In the genomic region with DNA sequence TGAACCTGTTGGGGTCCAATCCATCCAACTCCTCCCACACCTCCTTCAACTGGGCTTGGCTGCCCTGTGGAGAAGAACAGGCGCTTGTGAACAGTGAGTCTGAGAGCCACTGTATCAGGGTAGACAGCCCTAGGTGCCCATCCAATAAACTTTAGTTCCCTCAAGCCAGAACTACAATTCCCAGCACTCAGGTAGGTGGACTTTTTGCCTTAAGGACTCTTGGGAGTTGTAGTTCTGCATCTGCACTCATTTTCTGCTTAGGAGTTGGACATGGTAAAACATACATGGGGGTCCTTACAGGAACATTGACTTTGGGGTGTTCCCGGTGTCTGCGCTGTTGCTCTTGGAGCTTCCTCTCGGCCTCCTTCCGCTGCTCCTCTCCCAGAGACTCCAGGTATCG, we compare ENCODE assay signal across 47 mouse cellular contexts. TPM values are rescaled to one million over a fixed set of nuclear protein-coding genes. Genes with fewer than 3 reads are reported as not detected.
"Had no signal": no experiment of that assay in that cellular context is flagged by ENCODE, and none has a peak within 500 bp of the region (broad histone marks: within the 10 kb centered on the region; RNA-seq: fewer than 3 reads in every experiment).

No protein-coding gene starts in this region.

- H3K4me1 ChIP-seq: heart, embryonic 15.5 days; hindbrain, embryonic 12.5 days; hindbrain, embryonic 13.5 days; hindbrain, embryonic 15.5 days; intestine, embryonic 15.5 days; kidney, embryonic 15.5 days had no signal

- H3K27me3 ChIP-seq: heart, embryonic 12.5 days; heart, embryonic 13.5 days; heart, embryonic 15.5 days; hindbrain, embryonic 12.5 days; hindbrain, embryonic 13.5 days; hindbrain, embryonic 15.5 days; intestine, embryonic 15.5 days; kidney, embryonic 15.5 days had no signal

- DNase-seq: heart, postnatal 10 days; heart, postnatal 14 days; heart, postnatal 36 days; heart, postnatal 4 days; kidney, adult 11 months; kidney, adult 18-20 months; kidney, adult 2 months; kidney, adult 8-10 months; kidney, adult 9 months; kidney, postnatal 10 days; kidney, postnatal 14 days; kidney, postnatal 25 days; kidney, postnatal 36 days; kidney, postnatal 4 days; layer of hippocampus, adult 9-11 months; layer of hippocampus, postnatal 36 days had no signal

- H3K27ac ChIP-seq: heart, embryonic 10.5 days; heart, embryonic 13.5 days; heart, embryonic 15.5 days; hindbrain, embryonic 10.5 days; hindbrain, embryonic 12.5 days; hindbrain, embryonic 13.5 days; hindbrain, embryonic 14.5 days; hindbrain, embryonic 15.5 days; hindbrain, postnatal 0 days; intestine, embryonic 15.5 days; kidney, embryonic 15.5 days; kidney, postnatal 0 days; layer of hippocampus, adult 2 months had no signal

- H3K9ac ChIP-seq: heart, embryonic 12.5 days; heart, embryonic 13.5 days; heart, embryonic 15.5 days; hindbrain, embryonic 12.5 days; hindbrain, embryonic 13.5 days; hindbrain, embryonic 14.5 days; hindbrain, embryonic 15.5 days; intestine, embryonic 15.5 days; kidney, embryonic 15.5 days had no signal

- H3K4me3 ChIP-seq: heart, embryonic 10.5 days; heart, embryonic 12.5 days; heart, embryonic 13.5 days; heart, embryonic 15.5 days; hindbrain, embryonic 10.5 days; hindbrain, embryonic 12.5 days; hindbrain, embryonic 13.5 days; hindbrain, embryonic 15.5 days; intestine, embryonic 15.5 days; kidney, embryonic 15.5 days; layer of hippocampus, adult 2 months had no signal

- H3K4me2 ChIP-seq: heart, embryonic 11.5 days; heart, embryonic 12.5 days; heart, embryonic 13.5 days; heart, embryonic 15.5 days; hindbrain, embryonic 12.5 days; hindbrain, embryonic 13.5 days; hindbrain, embryonic 14.5 days; hindbrain, embryonic 15.5 days; intestine, embryonic 15.5 days; kidney, embryonic 15.5 days had no signal

- H3K9me3 ChIP-seq: heart, embryonic 10.5 days; heart, embryonic 12.5 days; heart, embryonic 13.5 days; heart, embryonic 15.5 days; hindbrain, embryonic 10.5 days; hindbrain, embryonic 12.5 days; hindbrain, embryonic 13.5 days; hindbrain, embryonic 15.5 days; intestine, embryonic 15.5 days; kidney, embryonic 15.5 days had no signal

RNA-seq across cellular contexts. Expression of gene Gm45808, which starts 11.8 kb away (rescaled TPM):
- total RNA-seq: hematopoietic stem cell, adult 5-6 weeks; hindbrain, postnatal 0 days had no signal
- polyA plus RNA-seq: heart, embryonic 10.5 days; heart, embryonic 11.5 days; heart, embryonic 12.5 days; heart, embryonic 13.5 days; heart, embryonic 14.5 days; heart, embryonic 15.5 days; heart, embryonic 16.5 days; hindbrain, embryonic 10.5 days; hindbrain, embryonic 11.5 days; hindbrain, embryonic 12.5 days; hindbrain, embryonic 13.5 days; hindbrain, embryonic 14.5 days; hindbrain, embryonic 15.5 days; hindbrain, embryonic 16.5 days; hindbrain, postnatal 0 days; inflammation-experienced regulatory T-cells, adult 6 months; intestine, embryonic 14.5 days; intestine, embryonic 15.5 days; intestine, embryonic 16.5 days; intestine, postnatal 0 days; kidney, embryonic 14.5 days; kidney, embryonic 15.5 days; kidney, embryonic 16.5 days; kidney, postnatal 0 days; large intestine, adult 2 months had no signal

RNA-seq across cellular contexts. Expression of gene Tulp2, which starts 16.8 kb away (rescaled TPM):
- total RNA-seq: heart, postnatal 10 days; heart, postnatal 14 days; heart, postnatal 25 days; hematopoietic stem cell, adult 5-6 weeks; layer of hippocampus, adult 2 months; layer of hippocampus, adult 8-10 months; layer of hippocampus, postnatal 14 days; layer of hippocampus, postnatal 25 days; layer of hippocampus, postnatal 36 days had no signal
